Mouse (Mus musculus): Measurements from ENCODE around the gene Plekhg5. TPM values are rescaled to one million over a fixed set of nuclear protein-coding genes. Genes with fewer than 3 reads are reported as not detected.
A peak's percentile ranks its signal among the peaks of the same experiment; 100 is the strongest.
"Not testable (repeated sequence)": the region's sequence is repeated elsewhere in the genome, so short reads cannot be mapped to it uniquely, and the experiment has no call there.

Gene Plekhg5
- polyA plus RNA-seq, 1 experiment from 2014 or later: 1.8 TPM

DNA sequence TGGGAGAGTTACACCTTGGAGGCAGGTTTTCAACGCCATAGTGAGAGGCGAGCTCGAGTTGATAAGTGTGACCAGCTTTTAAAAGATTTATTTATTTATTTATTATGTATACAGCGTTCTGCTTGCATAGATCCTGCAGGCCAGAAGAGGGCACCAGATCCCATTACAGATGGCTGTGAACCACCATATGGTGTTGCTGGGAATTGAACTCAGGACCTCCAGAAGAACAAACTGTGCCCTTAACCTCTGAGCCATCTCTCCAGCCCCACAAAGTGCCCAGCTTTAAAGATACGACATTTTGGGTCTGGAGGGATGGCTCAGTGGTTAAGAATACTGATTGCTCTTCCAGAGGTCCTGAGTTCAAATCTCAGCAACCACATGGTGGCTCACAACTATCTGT lies 43.2 kb upstream of the Plekhg5 start:
- H3K9me3 ChIP-seq (ENCODE audit: low read length): no peaks in the 10 kb centered on the region
- H3K4me3 ChIP-seq (ENCODE audit: low read depth, low read length): no peak overlapping the region
- ATAC-seq (no peak), DNase-seq (no peak)
- no peaks in the 10 kb centered on the region for H3K27me3 ChIP-seq (ENCODE audit: insufficient read depth, low read length)
- peak; percentile 65 for TF ChIP-seq CTCF (IDR thresholded peaks at IDR 0.05; ENCODE audit: low read depth)
- TF ChIP-seq EP300 (IDR thresholded peaks at IDR 0.05; ENCODE audit: low read depth): no peak
- no peak overlapping the region for H3K27ac ChIP-seq (ENCODE audit: low read depth)
- no peak overlapping the region for H3K4me2 ChIP-seq (ENCODE audit: low read depth, low read length)
- no peak overlapping the region for H3K9ac ChIP-seq (replicated peaks)
- peaks cover 31% of the 10 kb centered on the region for H3K4me1 ChIP-seq (ENCODE audit: insufficient read depth)
- H3K36me3 ChIP-seq (replicated peaks; ENCODE audit: insufficient read depth, low read length): 0 out of 2 replicates have a peak, but pooled peaks cover 5% of the 10 kb centered on the region
- WGBS (ENCODE audit: insufficient replicate concordance): 36% methylated on average over 5 of the region's 5 CpGs

- Histone ChIP-seq H3K9ac (replicated peaks) (no peak overlapping the region), H3K4me1 (ENCODE audit: insufficient read depth) (peaks cover 30% of the 10 kb centered on the region), H3K4me3 (ENCODE audit: low read depth, low read length) (no peak overlapping the region), H3K9me3 (ENCODE audit: low read length) (no peaks in the 10 kb centered on the region), H3K27ac (ENCODE audit: low read depth) (no peak overlapping the region), H3K27me3 (ENCODE audit: insufficient read depth, low read length) (no peaks in the 10 kb centered on the region), H3K36me3 (replicated peaks; ENCODE audit: insufficient read depth, low read length) (no peaks in the 10 kb centered on the region), H3K4me2 (ENCODE audit: low read depth, low read length) (no peak overlapping the region)
- ATAC-seq (no peak), DNase-seq (no peak)
- 79% methylated on average over 4 of the region's 4 CpGs for WGBS (ENCODE audit: insufficient replicate concordance)
- TF ChIP-seq CTCF (IDR thresholded peaks at IDR 0.05; ENCODE audit: low read depth) (peak; percentile 37), EP300 (IDR thresholded peaks at IDR 0.05; ENCODE audit: low read depth) (no peak)
Measured at GRCm38 (mm10) chr4:152029997-152030396, 42.3 kb upstream of the Plekhg5 start.

DNA sequence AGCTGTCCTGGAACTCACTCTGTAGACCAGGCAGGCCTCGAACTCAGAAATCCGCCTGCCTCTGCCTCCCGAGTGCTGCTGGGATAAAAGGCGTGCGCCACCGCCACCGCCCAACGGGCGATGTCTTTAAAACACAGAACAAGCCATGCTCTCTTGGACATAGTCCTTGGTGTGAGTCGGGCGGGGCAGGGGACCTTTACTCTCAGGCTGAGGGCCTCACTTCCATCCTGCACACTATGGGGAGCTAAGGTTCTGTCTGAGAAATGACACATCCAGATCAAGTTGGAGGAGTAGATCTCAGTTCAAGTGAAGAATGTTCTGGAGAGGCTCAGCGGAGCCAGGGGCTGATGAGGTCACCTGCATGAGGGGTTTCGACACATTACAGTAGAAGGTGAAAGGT lies 39.4 kb upstream of the Plekhg5 start:
- Histone ChIP-seq H3K4me1 (ENCODE audit: insufficient read depth) (peaks cover 7% of the 10 kb centered on the region), H3K27ac (ENCODE audit: low read depth) (no peak overlapping the region), H3K36me3 (replicated peaks; ENCODE audit: insufficient read depth, low read length) (no peaks in the 10 kb centered on the region), H3K27me3 (ENCODE audit: insufficient read depth, low read length) (no peaks in the 10 kb centered on the region), H3K9me3 (ENCODE audit: low read length) (no peaks in the 10 kb centered on the region), H3K4me2 (ENCODE audit: low read depth, low read length) (no peak overlapping the region), H3K9ac (replicated peaks) (no peak overlapping the region), H3K4me3 (ENCODE audit: low read depth, low read length) (no peak overlapping the region)
- TF ChIP-seq EP300 (IDR thresholded peaks at IDR 0.05; ENCODE audit: low read depth) (no peak), CTCF (IDR thresholded peaks at IDR 0.05; ENCODE audit: low read depth) (no peak)
- WGBS (ENCODE audit: insufficient replicate concordance): 85% methylated on average over 13 of the region's 13 CpGs
- ATAC-seq: no peak
- DNase-seq: no peak

GRCm38 (mm10) chr4:152036464-152036863 lies 35.8 kb upstream of the Plekhg5 start:
- not testable (repeated sequence) for H3K36me3 ChIP-seq (replicated peaks; ENCODE audit: insufficient read depth, low read length); H3K4me3 ChIP-seq (ENCODE audit: low read depth, low read length); H3K4me2 ChIP-seq (ENCODE audit: low read depth, low read length); H3K27ac ChIP-seq (ENCODE audit: low read depth); H3K9ac ChIP-seq (replicated peaks); H3K27me3 ChIP-seq (ENCODE audit: insufficient read depth, low read length); H3K9me3 ChIP-seq (ENCODE audit: low read length); DNase-seq; ATAC-seq
- H3K4me1 ChIP-seq (ENCODE audit: insufficient read depth): peaks cover 11% of the 10 kb centered on the region
- peak; percentile 52; the same call in 1 of the 2 replicates for TF ChIP-seq CTCF (IDR thresholded peaks at IDR 0.05; ENCODE audit: low read depth)
- WGBS (ENCODE audit: insufficient replicate concordance): 89% methylated on average over 6 of the region's 6 CpGs

DNA sequence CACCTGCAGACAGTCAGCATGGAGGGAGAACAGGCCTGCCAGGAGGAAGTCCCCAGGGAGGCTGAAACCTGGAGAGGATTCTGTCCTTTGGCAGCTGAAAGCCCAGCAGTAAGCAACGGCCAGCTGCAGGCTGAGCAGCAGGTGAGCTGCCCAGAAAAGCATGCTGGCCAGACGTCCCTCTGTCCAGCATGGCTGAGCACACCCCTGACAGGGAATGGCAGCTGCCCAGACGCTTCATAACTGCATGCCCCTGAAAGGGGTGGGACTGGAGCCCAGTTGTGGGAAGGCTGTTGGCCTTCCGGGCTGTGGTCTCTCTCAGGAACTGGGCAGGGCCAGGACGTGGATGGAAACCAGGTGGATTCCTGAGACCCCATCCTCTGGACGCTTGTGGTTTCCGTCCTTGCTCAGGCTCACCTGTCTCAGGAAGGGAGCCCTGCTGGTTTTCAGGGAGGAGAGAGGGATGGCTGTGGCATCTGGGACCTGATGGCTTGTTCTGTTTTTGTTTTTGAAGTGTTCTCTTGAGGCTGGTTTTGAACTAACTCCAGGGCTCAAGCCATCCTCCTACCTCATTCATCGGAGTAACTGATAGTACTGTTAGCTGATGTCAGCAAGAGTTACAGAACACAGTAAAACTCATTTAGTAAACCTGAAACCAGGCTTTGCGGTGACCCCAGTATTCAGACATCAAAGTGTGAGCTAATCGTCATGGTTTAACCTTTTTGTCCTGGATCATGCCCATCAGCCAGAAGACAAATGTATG lies 33.9 kb upstream of the Plekhg5 start, which contains the start of gene Tas1r1:
Gene Tas1r1, minus strand, starts transcription at position 344 of the 760 bp plus-strand sequence.
- no peak for DNase-seq
- Histone ChIP-seq H3K9me3 (ENCODE audit: low read length) (no peaks in the 10 kb centered on the region), H3K27ac (ENCODE audit: low read depth) (peak within 1 kb of the TSS; percentile 52), H3K4me2 (ENCODE audit: low read depth, low read length) (peak within 1 kb of the TSS; percentile 100), H3K4me1 (ENCODE audit: insufficient read depth) (peaks cover 11% of the 10 kb centered on the region), H3K9ac (replicated peaks) (peak within 1 kb of the TSS; percentile 90), H3K27me3 (ENCODE audit: insufficient read depth, low read length) (no peaks in the 10 kb centered on the region), H3K36me3 (replicated peaks; ENCODE audit: insufficient read depth, low read length) (peaks cover 23% of the 10 kb centered on the region), H3K4me3 (ENCODE audit: low read depth, low read length) (peak within 1 kb of the TSS; percentile 91)
- no peak for TF ChIP-seq CTCF (IDR thresholded peaks at IDR 0.05; ENCODE audit: low read depth)
- no peak for TF ChIP-seq EP300 (IDR thresholded peaks at IDR 0.05; ENCODE audit: low read depth)
- 46% methylated on average over 10 of the region's 10 CpGs for WGBS (ENCODE audit: insufficient replicate concordance)
- ATAC-seq: no peak

GRCm38 (mm10) chr4:152038985-152039830 lies 33.1 kb upstream of the Plekhg5 start, which contains the start of gene Nol9:
Nol9 (plus strand) TSS chr4:152039321.
- no peaks in the 10 kb centered on the region for H3K27me3 ChIP-seq (ENCODE audit: insufficient read depth, low read length)
- peaks cover 31% of the 10 kb centered on the region for H3K36me3 ChIP-seq (replicated peaks; ENCODE audit: insufficient read depth, low read length)
- TF ChIP-seq EP300 (IDR thresholded peaks at IDR 0.05; ENCODE audit: low read depth): peak; percentile 73; the same call in 1 of the 2 replicates
- peak; percentile 99 for TF ChIP-seq CTCF (IDR thresholded peaks at IDR 0.05; ENCODE audit: low read depth)
- H3K4me1 ChIP-seq (ENCODE audit: insufficient read depth): peaks cover 11% of the 10 kb centered on the region
- H3K4me2 ChIP-seq (ENCODE audit: low read depth, low read length): peak within 1 kb of the TSS; percentile 100
- peak; percentile 93 for ATAC-seq
- whole genome bisulfite sequencing (ENCODE audit: insufficient replicate concordance): under 1% methylated on average over 46 of the region's 86 CpGs
- H3K9me3 ChIP-seq (ENCODE audit: low read length): no peaks in the 10 kb centered on the region
- peak within 1 kb of the TSS; percentile 90 for H3K9ac ChIP-seq (replicated peaks)
- H3K27ac ChIP-seq (ENCODE audit: low read depth): peak within 1 kb of the TSS; percentile 52
- DNase-seq: peak; percentile 96
- peak within 1 kb of the TSS; percentile 91 for H3K4me3 ChIP-seq (ENCODE audit: low read depth, low read length)

Data from liver, postnatal 0 days (tissue).